Mouse (Mus musculus) brain, embryonic 14.5 days (tissue): Measurements from ENCODE around the gene Ifna15. TPM values are rescaled to one million over a fixed set of nuclear protein-coding genes. Genes with fewer than 3 reads are reported as not detected.
A peak's percentile ranks its signal among the peaks of the same experiment; 100 is the strongest.

Experiments used
- DNase-seq: peaks from one replicate; pipeline ENCODE4 v3.0.0-alpha.2; 2011; ENCODE audit warnings: low read depth
- CTCF ChIP-seq: fragments of 200-500 bp; IDR thresholded peaks from 2 replicates; pipeline ENCODE4 v1.5.1; 2012; ENCODE audit warnings: inconsistent platforms, mild to moderate bottlenecking, moderate library complexity, borderline replicate concordance; ENCODE audit not compliant: insufficient read depth, insufficient read length; ENCODE audit errors: extremely low read depth
- POLR2A ChIP-seq: fragments of 200-500 bp; IDR thresholded peaks from 2 replicates; pipeline ENCODE4 v1.6.1; 2012; ENCODE audit warnings: mild to moderate bottlenecking, inconsistent platforms, borderline replicate concordance; ENCODE audit not compliant: poor library complexity, insufficient read depth, insufficient read length, severe bottlenecking; ENCODE audit errors: extremely low read depth
- polyA plus RNA-seq: library from polyadenylated mRNA; depleted of rRNA; stranded (reverse); fragments of >200 nt; gene quantifications from 2 replicates; pipeline ENCODE4 v1.2.3, GENCODE M21; 2012; rRNA removed

The Ifna15 gene
- polyA plus RNA-seq, 1 experiment, result not detected

GRCm38 (mm10) chr4:88530892-88531291 lies 27.2 kb downstream of the Ifna15 start:
- TF ChIP-seq CTCF, result no peak
- no peak for TF ChIP-seq POLR2A

GRCm38 (mm10) chr4:88530271-88530670 lies 27.8 kb downstream of the Ifna15 start:
- TF ChIP-seq CTCF (no peak), POLR2A (no peak)

More at GRCm38 (mm10) chr4:88530892-88531291, 27.2 kb downstream of the Ifna15 start:
- DNase-seq, result no peak

GRCm38 (mm10) chr4:88526379-88527049 lies 31.5 kb downstream of the Ifna15 start:
- DNase-seq, result no peak
- TF ChIP-seq CTCF (no peak), POLR2A (no peak)

More at GRCm38 (mm10) chr4:88530271-88530670, 27.8 kb downstream of the Ifna15 start:
- no peak for DNase-seq

- TF ChIP-seq POLR2A (no peak), CTCF (no peak)
- DNase-seq, result no peak
These were observed 32.7 kb downstream of the Ifna15 start for GRCm38 (mm10) chr4:88525393-88525792.

GRCm38 (mm10) chr4:88523241-88523640 lies 34.8 kb downstream of the Ifna15 start:
- TF ChIP-seq CTCF (peak; percentile 50; the same call in 1 of the 2 replicates), POLR2A (no peak)
- no peak for DNase-seq

- DNase-seq, result no peak
- TF ChIP-seq CTCF, result no peak
- TF ChIP-seq POLR2A, result no peak
These were observed 35.4 kb downstream of the Ifna15 start, which contains the start of gene Ifnb1 for GRCm38 (mm10) chr4:88522674-88523073. Gene Ifnb1 (minus strand): TSS chr4:88522774.

GRCm38 (mm10) chr4:88517957-88518356 lies 40.1 kb downstream of the Ifna15 start:
- DNase-seq, result peak; percentile 73
- TF ChIP-seq POLR2A (no peak), CTCF (no peak)

GRCm38 (mm10) chr4:88515711-88516211 lies 42.3 kb downstream of the Ifna15 start:
- no peak for TF ChIP-seq POLR2A
- no peak for TF ChIP-seq CTCF
- DNase-seq, result peak; percentile 63

- TF ChIP-seq POLR2A (no peak), CTCF (no peak)
- DNase-seq, result no peak
These were observed 42.8 kb downstream of the Ifna15 start for GRCm38 (mm10) chr4:88515250-88515649.

- peak; percentile 69 for DNase-seq
- no peak for TF ChIP-seq POLR2A
- TF ChIP-seq CTCF, result peak; percentile 77
These were observed 43.6 kb downstream of the Ifna15 start for GRCm38 (mm10) chr4:88514403-88514802.

GRCm38 (mm10) chr4:88513743-88514142 lies 44.3 kb downstream of the Ifna15 start:
- TF ChIP-seq POLR2A (no peak), CTCF (no peak)
- DNase-seq, result no peak

Other genes with a start within 250 kb of the Ifna15 start
- gene Hacd4, start 119.3 kb downstream of the Ifna15 start, polyA plus RNA-seq, result 0.98 and 1.7 TPM in 2 replicates
- gene Ifnb1, start 35.5 kb downstream of the Ifna15 start, polyA plus RNA-seq, result not detected in 2 replicates
- not detected in 2 replicates for gene Ifna14, start 13.6 kb upstream of the Ifna15 start, polyA plus RNA-seq
- not detected in 2 replicates for gene Ifna9, start 34.1 kb upstream of the Ifna15 start, polyA plus RNA-seq
- not detected in 2 replicates for gene Ifna12, start 45.1 kb upstream of the Ifna15 start, polyA plus RNA-seq
- not detected in 2 replicates for gene C87499, start 76.2 kb upstream of the Ifna15 start, polyA plus RNA-seq
- gene Ifna13, start 86.2 kb upstream of the Ifna15 start, polyA plus RNA-seq, result not detected in 2 replicates
- gene Ifna16, start 118.7 kb upstream of the Ifna15 start, polyA plus RNA-seq, result not detected in 2 replicates
- not detected in 2 replicates for gene Ifna2, start 125.7 kb upstream of the Ifna15 start, polyA plus RNA-seq
- gene Ifnab, start 133.1 kb upstream of the Ifna15 start, polyA plus RNA-seq, result not detected in 2 replicates
- 1.2 and 2.4 TPM in 2 replicates for gene Gm26566, start 163.6 kb upstream of the Ifna15 start, polyA plus RNA-seq
- 45.5 and 69.0 TPM in 2 replicates for gene Klhl9, start 164.2 kb upstream of the Ifna15 start, polyA plus RNA-seq
- gene Gm13271, start 196.6 kb upstream of the Ifna15 start, polyA plus RNA-seq, result not detected in 2 replicates
- gene Gm13283, start 201.9 kb upstream of the Ifna15 start, polyA plus RNA-seq, result not detected in 2 replicates
- gene Gm13290, start 215.6 kb upstream of the Ifna15 start, polyA plus RNA-seq, result not detected in 2 replicates
- gene Gm13289, start 218.7 kb upstream of the Ifna15 start, polyA plus RNA-seq, result not detected in 2 replicates
- 0.11 TPM in 1 of 2 replicates, not detected in the other for gene Gm13272, start 221.6 kb upstream of the Ifna15 start, polyA plus RNA-seq
- gene Ifnz, start 223.9 kb upstream of the Ifna15 start, polyA plus RNA-seq, result not detected in 2 replicates
- gene Gm13276, start 227.5 kb upstream of the Ifna15 start, polyA plus RNA-seq, result not detected in 2 replicates
- not detected in 2 replicates for gene Gm13277, start 230.4 kb upstream of the Ifna15 start, polyA plus RNA-seq
- gene Gm13278, start 233.3 kb upstream of the Ifna15 start, polyA plus RNA-seq, result not detected in 2 replicates
- not detected in 2 replicates for gene Gm13275, start 236.2 kb upstream of the Ifna15 start, polyA plus RNA-seq
- gene Gm13279, start 239.2 kb upstream of the Ifna15 start, polyA plus RNA-seq, result not detected in 2 replicates
- gene Gm13285, start 241.4 kb upstream of the Ifna15 start, polyA plus RNA-seq, result not detected in 2 replicates
- gene Gm13287, start 245.0 kb upstream of the Ifna15 start, polyA plus RNA-seq, result not detected in 2 replicates
- not detected in 2 replicates for gene Gm13288, start 247.3 kb upstream of the Ifna15 start, polyA plus RNA-seq